Mouse (Mus musculus) ES-E14 (cell line): ENCODE results near the gene Os9. TPM values are rescaled to one million over a fixed set of nuclear protein-coding genes. Genes with fewer than 3 reads are reported as not detected.

Experiments
- DNase-seq: peaks from one replicate; pipeline ENCODE4 v3.0.0-alpha.2; 2013; ENCODE audit warnings: low read depth, low spot score
- H3K27ac ChIP-seq: 2 replicates; pipeline ENCODE4 v1.5.1; 2012; ENCODE audit warnings: low read depth, mild to moderate bottlenecking, low read length, moderate library complexity, mixed read lengths; ENCODE audit not compliant: poor library complexity, insufficient read depth, severe bottlenecking
- H3K36me3 ChIP-seq: 2 replicates; pipeline ENCODE4 v1.6.1; 2012; ENCODE audit warnings: mild to moderate bottlenecking, low read length, moderate library complexity, mixed read lengths; ENCODE audit not compliant: control insufficient read depth, poor library complexity, insufficient read depth, severe bottlenecking
- H3K4me1 ChIP-seq, 2 experiments: fragments of 150-350 bp in 1 of 2; sonication (generic) in 1 of 2; 2 replicates each; pipeline ENCODE4 v1.6.1; 2012; ENCODE audit warnings: low read length in 2 of 2, mild to moderate bottlenecking in 1 of 2, mixed read lengths in 1 of 2; ENCODE audit not compliant: control insufficient read depth in 2 of 2, insufficient read depth in 2 of 2, poor library complexity in 1 of 2
- H3K4me3 ChIP-seq, 2 experiments: fragments of 150-350 bp in 1 of 2; sonication (generic) in 1 of 2; 2 replicates each; pipeline ENCODE4 v1.5.1; 2012; ENCODE audit warnings: low read length in 2 of 2, low read depth in 1 of 2, mild to moderate bottlenecking in 1 of 2, mixed read lengths in 1 of 2; ENCODE audit not compliant: insufficient read depth in 1 of 2, poor library complexity in 1 of 2, severe bottlenecking in 1 of 2
- H3K9ac ChIP-seq: 2 replicates; pipeline ENCODE4 v1.6.1; 2012; ENCODE audit warnings: low read depth, mild to moderate bottlenecking, low read length, mixed read lengths; ENCODE audit not compliant: poor library complexity, insufficient read depth, severe bottlenecking
- H3K9me3 ChIP-seq: fragments of 150-350 bp; sonication (generic); 2 replicates; pipeline ENCODE4 v1.6.1; 2012; ENCODE audit warnings: low read depth, mild to moderate bottlenecking, low read length; ENCODE audit not compliant: control insufficient read depth, insufficient read depth
- CHD2 ChIP-seq: IDR thresholded peaks from 2 replicates; pipeline ENCODE4 v1.6.1; 2014; ENCODE audit warnings: mild to moderate bottlenecking, low read depth, low read length, inconsistent platforms
- HCFC1 ChIP-seq: IDR thresholded peaks from 2 replicates; pipeline ENCODE4 v1.6.1; 2012; ENCODE audit warnings: low read length, inconsistent platforms, borderline replicate concordance; ENCODE audit not compliant: insufficient read depth
- MAFK ChIP-seq: IDR thresholded peaks from 2 replicates; pipeline ENCODE4 v1.6.1; 2014; ENCODE audit warnings: mild to moderate bottlenecking, low read depth, low read length, inconsistent platforms; ENCODE audit not compliant: insufficient read depth
- ZC3H11A ChIP-seq: IDR thresholded peaks from 2 replicates; pipeline ENCODE4 v1.6.1; 2012; ENCODE audit warnings: low read depth, mild to moderate bottlenecking, inconsistent platforms, low read length, borderline replicate concordance
- ZNF384 ChIP-seq: IDR thresholded peaks from 2 replicates; pipeline ENCODE4 v1.6.1; 2012; ENCODE audit warnings: low read depth, low read length, inconsistent platforms
- in situ Hi-C, 2 experiments: fragments of 600-800 bp; cut with MboI; formaldehyde crosslinking; loops; one replicate each; pipeline ENCODE4 v1.15.1; 2025; ENCODE audit warnings: low sequenced_read_pairs in 2 of 2, inconsistent platforms in 1 of 2; ENCODE audit not compliant: unreplicated experiment in 2 of 2
- total RNA-seq: library from RNA; depleted of rRNA; stranded (reverse); fragments of 300-350 nt; gene quantifications from 2 replicates; pipeline ENCODE4 v1.2.3, GENCODE M21; 2012

Gene Os9
- total RNA-seq, 1 experiment: 29.4 TPM

DNA sequence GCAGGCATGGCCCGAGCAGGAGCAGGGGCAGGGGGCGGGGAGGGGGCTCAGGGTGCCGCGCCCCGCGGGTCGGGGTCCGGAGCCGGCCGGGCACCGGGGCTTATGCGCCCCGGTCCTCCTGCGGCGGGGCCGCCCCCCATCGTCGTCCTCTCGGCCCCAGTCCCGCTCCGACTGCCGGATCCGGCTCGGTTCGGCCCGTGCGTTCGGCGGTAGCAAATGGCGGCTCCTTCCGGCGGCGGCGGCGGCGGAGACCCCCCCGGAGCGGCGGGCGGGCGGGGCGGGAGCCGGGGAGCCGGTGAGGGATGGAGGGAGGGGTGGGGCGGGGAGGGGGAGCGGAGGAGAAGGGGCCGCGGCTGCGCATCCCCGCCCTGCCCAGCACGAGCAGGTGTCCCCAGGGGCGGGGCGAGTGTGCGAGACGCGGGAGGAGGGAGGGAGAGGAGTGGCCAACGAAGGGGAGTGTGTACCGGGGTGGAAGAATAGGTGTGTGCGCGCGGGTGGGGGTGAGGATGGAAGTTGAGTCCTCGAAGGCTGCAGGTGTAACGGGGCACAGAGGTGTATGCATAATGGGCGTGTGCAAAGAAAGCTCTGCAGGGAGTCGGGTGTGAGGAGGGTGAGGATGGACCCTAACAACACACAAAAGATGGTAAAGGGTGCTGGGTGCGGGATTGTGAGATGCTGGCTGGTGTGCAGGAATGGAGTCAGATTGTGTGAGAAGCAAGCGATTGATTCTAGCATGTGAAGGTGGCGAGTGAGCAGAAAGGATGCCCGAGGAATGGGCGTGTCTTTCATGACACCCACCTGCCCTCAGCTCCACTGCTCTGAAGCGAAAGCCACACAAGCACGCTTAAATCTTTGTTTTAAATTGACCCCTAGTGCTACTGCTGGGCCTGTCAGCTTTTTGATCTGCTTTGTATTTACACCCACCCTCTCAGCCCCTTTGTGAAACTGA is 60.7 kb downstream of the Os9 start, which contains the start of gene March9:
March9 (minus strand) TSS at position 217 of the 949 bp plus-strand sequence.
- peak within 1 kb of the TSS; percentile 68 to 88 for H3K4me3 ChIP-seq
- TF ChIP-seq ZNF384 (no peak), HCFC1 (no peak), CHD2 (no peak), ZC3H11A (no peak), MAFK (no peak)
- no peak within 1 kb of the TSS for H3K27ac ChIP-seq
- H3K36me3 ChIP-seq: peaks cover 23% of the 10 kb centered on the region
- H3K9ac ChIP-seq: peak within 1 kb of the TSS; percentile 71
- peaks cover 2 to 21% of the 10 kb centered on the region in 2 experiments; a peak in 3 of 4 replicates for H3K4me1 ChIP-seq
- in situ Hi-C loops: no loop called here
- DNase-seq: no peak
- no peaks in the 10 kb centered on the region for H3K9me3 ChIP-seq

DNA sequence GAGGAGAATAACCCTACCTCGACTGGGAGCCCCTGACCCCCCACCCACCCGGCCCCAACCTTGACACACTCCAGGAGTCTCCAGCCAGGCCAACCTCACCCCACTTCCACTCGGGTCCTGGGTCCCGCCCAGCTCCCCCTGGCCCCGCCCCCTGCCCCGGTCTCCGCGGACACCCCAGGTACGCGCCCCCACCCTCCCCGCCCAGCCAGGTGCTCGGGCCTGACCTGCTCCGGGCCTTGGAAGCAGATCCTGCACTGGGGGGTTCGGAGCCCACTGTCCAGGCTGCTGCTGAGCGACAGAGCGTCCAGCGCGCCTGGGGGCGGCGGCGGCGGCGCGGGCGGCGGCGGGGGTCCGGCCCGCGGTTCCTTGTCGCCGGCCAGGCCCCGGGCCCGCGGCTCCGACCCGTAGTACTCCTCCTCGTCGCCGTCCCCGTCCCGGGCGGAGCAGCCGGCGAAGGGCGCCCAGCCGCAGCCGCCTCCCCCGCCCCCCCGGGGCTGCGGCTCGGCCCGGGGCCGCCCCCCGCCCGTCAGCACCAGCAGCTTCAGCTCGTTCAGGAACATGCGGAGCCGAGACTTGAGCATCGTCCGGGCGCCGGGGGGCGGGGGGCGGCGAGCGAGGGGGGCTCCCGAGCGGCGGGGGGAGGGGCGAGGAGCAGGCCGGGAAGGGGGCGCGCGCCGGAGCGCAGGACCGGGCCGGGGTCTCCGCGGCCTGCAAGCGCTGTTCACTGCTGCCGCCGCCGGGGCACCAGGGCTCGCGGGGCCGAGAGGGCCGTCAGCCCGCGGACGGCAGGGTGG is 61.6 kb downstream of the Os9 start:
- Histone ChIP-seq H3K27ac (no peak overlapping the region), H3K4me1 (peaks cover 2 to 18% of the 10 kb centered on the region in 2 experiments; a peak in 2 of 4 replicates), H3K36me3 (peaks cover 15% of the 10 kb centered on the region; the same call in 1 of the 2 replicates), H3K4me3 (peak overlapping the region; percentile 68 to 88; a peak in 3 of 4 replicates), H3K9me3 (no peaks in the 10 kb centered on the region), H3K9ac (peak overlapping the region; percentile 71)
- DNase-seq: no peak
- TF ChIP-seq CHD2: no peak
- no peak for TF ChIP-seq ZC3H11A
- no peak for TF ChIP-seq MAFK
- TF ChIP-seq ZNF384: no peak
- TF ChIP-seq HCFC1: no peak
- in situ Hi-C loops: no loop called here

DNA sequence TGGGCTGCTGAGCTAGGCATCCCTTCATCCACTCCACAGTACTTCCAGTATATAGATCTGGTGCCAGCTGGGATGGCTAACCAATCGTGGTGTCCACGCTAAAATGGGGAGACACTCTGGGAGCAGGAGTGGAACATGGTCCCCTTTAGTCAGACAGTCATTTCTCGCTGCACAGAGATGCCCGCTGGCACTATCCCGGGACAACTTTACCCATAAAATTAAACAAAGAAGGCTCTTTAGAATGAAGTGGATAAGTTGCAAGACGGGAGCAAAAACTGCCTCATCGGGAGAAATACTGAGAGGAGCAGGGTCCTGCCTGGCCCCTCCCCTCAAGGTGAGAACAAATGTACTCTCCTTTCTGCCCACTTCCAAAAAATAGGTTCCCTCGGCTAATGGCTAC is 62.2 kb downstream of the Os9 start:
- no peak for DNase-seq
- no peak overlapping the region for H3K27ac ChIP-seq
- H3K4me3 ChIP-seq: peak overlapping the region; percentile 31 to 88; a peak in 3 of 4 replicates
- H3K4me1 ChIP-seq: peaks cover 2 to 20% of the 10 kb centered on the region in 2 experiments; a peak in 2 of 4 replicates
- TF ChIP-seq HCFC1 (no peak), MAFK (no peak), CHD2 (no peak), ZC3H11A (no peak)
- peaks cover 12% of the 10 kb centered on the region; the same call in 1 of the 2 replicates for H3K36me3 ChIP-seq
- in situ Hi-C loops: no loop called here
- H3K9me3 ChIP-seq: no peaks in the 10 kb centered on the region
- H3K9ac ChIP-seq: no peak overlapping the region

DNA sequence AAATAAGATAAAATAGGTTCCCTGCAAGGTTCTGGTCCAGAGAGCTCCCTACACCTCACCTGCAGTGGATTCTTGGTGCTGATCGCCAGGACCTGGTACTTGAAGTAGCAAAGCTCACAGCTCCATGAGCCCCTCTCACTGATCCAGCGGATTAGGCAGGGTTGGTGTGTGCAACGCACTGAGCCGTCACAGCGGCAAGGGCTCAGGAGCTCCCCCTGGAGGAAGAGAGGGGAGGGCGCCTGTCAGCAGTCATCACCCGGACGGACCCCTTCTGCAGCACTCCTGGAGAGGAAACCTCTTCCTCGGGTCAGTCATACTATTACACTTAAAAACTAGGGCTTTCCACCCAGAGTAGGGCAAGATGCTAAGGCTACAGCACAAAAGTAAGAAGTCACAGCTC is 62.8 kb downstream of the Os9 start:
- Histone ChIP-seq H3K9me3 (no peaks in the 10 kb centered on the region), H3K36me3 (peaks cover 12% of the 10 kb centered on the region; the same call in 1 of the 2 replicates), H3K4me1 (peaks cover 2 to 21% of the 10 kb centered on the region in 2 experiments; a peak in 2 of 4 replicates), H3K9ac (no peak overlapping the region), H3K27ac (no peak overlapping the region), H3K4me3 (peak overlapping the region in 1 of 2 experiments; percentile 5; a peak in 1 of 4 replicates)
- in situ Hi-C loops: no loop called here
- TF ChIP-seq ZC3H11A (no peak), HCFC1 (0 out of 2 replicates have a peak, but pooled peaks have one; percentile 32)
- DNase-seq: peak; percentile 83
